Mouse (Mus musculus) MEL (cell line): ENCODE measurements around the gene Gabrb3.

Experiments used
- CHD2 ChIP-seq: IDR thresholded peaks from 2 replicates; pipeline ENCODE4 v1.6.1; 2011; ENCODE audit warnings: low read length, improper control_type of control experiment
- CTCF ChIP-seq, 3 experiments: IDR thresholded peaks in 2 of 3; conservative IDR thresholded peaks in 1 of 3; 2 replicates each; pipeline ENCODE4 v1.5.1; 2011 to 2012; ENCODE audit warnings: low read length in 3 of 3, low read depth in 2 of 3, mild to moderate bottlenecking in 2 of 3, improper control_type of control experiment in 1 of 3, inconsistent platforms in 1 of 3, mixed read lengths in 1 of 3, moderate library complexity in 1 of 3; ENCODE audit not compliant: control insufficient read depth in 1 of 3, insufficient read depth in 1 of 3, poor library complexity in 1 of 3, severe bottlenecking in 1 of 3
- ELF1 ChIP-seq: IDR thresholded peaks from 2 replicates; pipeline ENCODE4 v1.6.1; 2014; ENCODE audit warnings: low read depth, mild to moderate bottlenecking, inconsistent platforms, low read length, improper control_type of control experiment, moderate library complexity
- EP300 ChIP-seq, 2 experiments: IDR thresholded peaks; 2 replicates each; pipeline ENCODE4 v1.6.1; 2011; ENCODE audit warnings: improper control_type of control experiment in 2 of 2, low read length in 2 of 2, low read depth in 1 of 2, mild to moderate bottlenecking in 1 of 2
- GATA1 ChIP-seq: IDR thresholded peaks from 2 replicates; pipeline ENCODE4 v1.6.1; 2011; ENCODE audit warnings: low read depth, low read length, improper control_type of control experiment
- HCFC1 ChIP-seq: IDR thresholded peaks from 2 replicates; pipeline ENCODE4 v1.6.1; 2012; ENCODE audit warnings: low read depth, mild to moderate bottlenecking, inconsistent platforms, low read length, improper control_type of control experiment, moderate library complexity
- POLR2A ChIP-seq, 2 experiments: IDR thresholded peaks; 2 replicates each; pipeline ENCODE4 v1.6.1; 2011 to 2012; ENCODE audit warnings: low read length in 2 of 2, mild to moderate bottlenecking in 2 of 2, control low read depth in 1 of 2, improper control_type of control experiment in 1 of 2, low read depth in 1 of 2, moderate library complexity in 1 of 2; ENCODE audit not compliant: control insufficient read depth in 1 of 2, insufficient read depth in 1 of 2, poor library complexity in 1 of 2
- SMC3 ChIP-seq: IDR thresholded peaks from 2 replicates; pipeline ENCODE4 v1.6.1; 2011; ENCODE audit warnings: low read depth, low read length, improper control_type of control experiment
- TCF12 ChIP-seq: IDR thresholded peaks from 2 replicates; pipeline ENCODE4 v1.6.1; 2014; ENCODE audit warnings: low read depth, mild to moderate bottlenecking, inconsistent platforms, low read length, improper control_type of control experiment, moderate library complexity
- UBTF ChIP-seq: IDR thresholded peaks from 2 replicates; pipeline ENCODE4 v1.6.1; 2012; ENCODE audit warnings: low read depth, mild to moderate bottlenecking, inconsistent platforms, low read length, improper control_type of control experiment, moderate library complexity, borderline replicate concordance; ENCODE audit not compliant: insufficient read depth
- ZC3H11A ChIP-seq: IDR thresholded peaks from 2 replicates; pipeline ENCODE4 v1.6.1; 2012; ENCODE audit warnings: low read depth, mild to moderate bottlenecking, inconsistent platforms, low read length, improper control_type of control experiment
- ZNF384 ChIP-seq: IDR thresholded peaks from 2 replicates; pipeline ENCODE4 v1.6.1; 2012; ENCODE audit warnings: low read depth, mild to moderate bottlenecking, inconsistent platforms, low read length, improper control_type of control experiment

DNA sequence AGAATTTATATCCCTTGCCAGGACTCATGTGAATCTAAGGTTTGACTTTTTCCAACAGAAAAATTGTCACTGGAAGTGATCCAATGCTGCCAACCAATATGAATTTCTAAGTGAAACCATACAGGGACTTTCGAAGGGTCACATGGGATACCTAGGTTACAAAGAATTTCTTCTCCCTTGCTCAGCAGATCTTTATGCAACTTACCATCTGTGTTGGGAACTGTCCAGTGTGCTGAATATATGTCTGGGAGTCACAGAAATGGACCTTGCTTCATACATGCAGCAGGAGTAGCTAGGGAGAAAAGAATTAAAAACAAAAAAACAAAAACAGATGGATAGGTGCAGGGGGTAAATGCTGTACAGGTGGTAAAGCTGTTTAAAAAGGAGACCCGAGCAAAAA is 327.3 kb downstream of the Gabrb3 start:
- TF ChIP-seq HCFC1 (no peak), TCF12 (no peak), EP300 (IDR thresholded peaks at IDR 0.05; ENCODE audit: low read depth in 1 of 2, low read length in 2 of 2) (no peak), ELF1 (no peak), SMC3 (no peak), UBTF (no peak), CTCF (IDR thresholded peaks at IDR 0.05 in 2 of 3, conservative IDR thresholded peaks at IDR 0.05 in 1 of 3; ENCODE audit: control insufficient read depth in 1 of 3, insufficient read depth in 1 of 3, low read depth in 2 of 3, low read length in 3 of 3, poor library complexity in 1 of 3, severe bottlenecking in 1 of 3) (no peak), ZC3H11A (no peak), ZNF384 (no peak), CHD2 (no peak), POLR2A (IDR thresholded peaks at IDR 0.05; ENCODE audit: control insufficient read depth in 1 of 2, insufficient read depth in 1 of 2, low read depth in 1 of 2, low read length in 2 of 2, poor library complexity in 1 of 2) (no peak), GATA1 (no peak)
